Mouse (Mus musculus): ENCODE results near the gene Psma5.

Psma5 gene

DNA sequence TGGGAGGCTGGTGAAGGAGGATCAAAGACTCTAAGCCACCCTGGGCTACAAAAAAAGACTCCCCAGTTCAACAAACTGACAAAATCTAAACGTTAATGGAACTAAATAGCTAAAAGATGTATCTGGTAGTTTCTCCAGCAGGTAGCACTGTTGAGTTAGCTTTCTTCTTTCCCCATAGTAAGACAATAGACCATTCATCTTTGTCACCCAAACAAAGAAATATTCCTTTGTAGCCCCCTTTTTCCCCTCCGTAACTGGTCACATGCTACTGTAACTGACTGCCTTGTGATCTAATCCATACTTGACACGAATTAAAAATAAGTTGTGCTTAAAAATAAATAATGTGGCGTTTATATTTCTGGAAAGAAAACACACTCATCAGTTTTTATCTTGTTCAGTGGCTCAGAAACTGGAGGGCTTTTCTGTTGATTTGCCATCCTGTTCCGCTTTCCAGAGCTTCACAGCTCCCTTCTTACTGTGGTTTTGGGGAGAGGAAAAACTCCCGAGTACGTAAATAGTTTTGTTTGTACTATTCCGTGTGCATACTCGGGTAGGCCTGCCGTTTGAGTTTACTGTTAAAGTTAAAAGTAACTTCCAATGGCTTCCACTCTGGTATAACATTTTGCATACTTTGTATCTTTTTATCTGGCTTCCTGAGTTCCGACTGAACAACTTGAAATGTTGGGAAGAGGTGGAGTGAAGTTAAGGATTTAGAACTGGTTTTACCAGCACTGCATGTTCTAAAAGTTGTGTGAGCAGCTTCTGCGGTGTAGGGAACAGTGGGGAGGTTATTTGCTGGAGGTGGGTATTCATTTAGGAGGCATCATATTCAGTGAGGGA lies 25.9 kb downstream of the Psma5 start:
- DNase-seq, result no peak

DNA sequence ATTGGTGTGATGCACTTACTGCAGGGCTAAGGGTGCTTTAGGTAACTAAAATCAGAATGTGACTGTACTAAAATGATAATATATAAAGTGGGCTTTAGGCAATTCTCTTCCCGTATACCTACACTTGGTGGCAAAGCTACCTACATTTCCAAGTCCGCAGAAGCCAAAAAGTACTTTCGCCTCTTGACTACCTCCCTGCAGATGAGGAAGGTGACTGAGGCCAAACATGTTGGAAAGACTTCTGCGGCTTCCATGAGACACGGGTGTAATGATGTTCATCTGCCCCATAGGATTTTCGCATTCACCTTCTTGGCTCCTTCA lies 26.5 kb downstream of the Psma5 start:
- no peak for DNase-seq

DNA sequence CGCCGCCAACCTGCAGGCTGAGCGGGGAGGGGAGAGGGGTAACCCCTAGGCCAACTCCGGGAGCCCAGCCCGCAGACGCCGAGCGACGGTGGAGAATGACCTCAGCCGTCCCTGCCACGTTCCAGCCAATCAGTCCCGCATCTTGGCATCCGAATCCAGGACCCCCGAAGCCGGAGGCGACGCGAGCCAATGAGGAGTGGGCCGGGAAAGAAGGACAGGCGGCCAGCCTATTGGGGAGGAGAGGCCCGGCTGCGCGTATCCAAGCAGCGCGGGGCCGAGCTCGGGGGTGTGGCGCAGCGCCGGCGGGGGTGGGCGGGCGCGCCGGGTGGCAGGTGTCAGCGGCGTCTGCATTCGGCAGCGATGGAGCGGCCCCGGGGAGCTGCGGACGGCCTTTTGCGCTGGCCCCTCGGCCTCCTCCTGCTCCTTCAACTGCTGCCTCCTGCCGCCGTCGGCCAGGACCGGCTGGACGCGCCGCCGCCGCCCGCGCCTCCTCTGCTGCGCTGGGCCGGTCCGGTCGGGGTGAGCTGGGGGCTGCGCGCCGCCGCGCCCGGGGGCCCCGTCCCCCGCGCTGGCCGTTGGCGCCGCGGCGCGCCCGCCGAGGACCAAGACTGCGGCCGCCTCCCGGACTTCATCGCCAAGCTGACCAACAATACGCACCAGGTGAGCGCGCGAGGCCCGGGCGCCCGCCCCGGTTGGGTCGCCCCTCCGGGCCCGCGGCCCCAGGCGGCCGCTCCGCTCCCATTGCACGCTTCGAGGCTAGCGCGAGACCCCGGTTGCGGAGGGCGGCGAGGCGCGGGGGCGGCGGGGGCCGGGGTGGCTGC lies 27.3 kb downstream of the Psma5 start, which contains the start of gene Sort1:
Gene Sort1 (plus strand): TSS at position 302 of the 821 bp plus-strand sequence.
- DNase-seq, result peak; percentile 96

DNA sequence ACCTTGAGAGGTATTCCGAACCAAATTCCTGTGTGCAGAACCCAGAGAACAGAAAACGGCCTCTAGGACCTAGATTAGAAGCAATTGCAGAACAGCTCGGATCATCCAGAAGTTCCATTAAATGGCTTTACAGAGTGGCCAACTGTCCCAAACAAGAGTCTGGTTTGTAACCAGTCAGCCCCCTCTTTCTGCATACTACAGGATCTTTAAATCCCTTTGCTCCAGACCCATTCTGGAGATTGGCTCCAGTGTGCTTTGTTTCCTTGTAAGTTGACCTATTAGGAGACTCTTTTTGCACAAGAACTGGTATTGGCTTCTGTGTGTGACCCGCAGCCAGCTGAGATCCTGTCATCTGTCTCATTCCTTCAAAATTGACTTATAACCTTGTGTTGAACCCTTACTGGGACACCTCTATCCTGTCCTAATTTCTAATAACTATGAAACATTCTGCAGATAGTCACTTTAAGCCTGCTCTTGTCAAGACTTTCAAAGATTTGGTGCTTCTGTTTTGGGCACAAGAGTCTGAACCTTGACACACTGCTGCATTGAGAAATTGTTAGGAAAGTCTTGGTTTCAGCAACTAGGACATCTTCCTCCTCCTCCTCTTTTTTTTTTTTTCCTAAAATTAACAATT lies 28.5 kb downstream of the Psma5 start:
- DNase-seq, result no peak

DNA sequence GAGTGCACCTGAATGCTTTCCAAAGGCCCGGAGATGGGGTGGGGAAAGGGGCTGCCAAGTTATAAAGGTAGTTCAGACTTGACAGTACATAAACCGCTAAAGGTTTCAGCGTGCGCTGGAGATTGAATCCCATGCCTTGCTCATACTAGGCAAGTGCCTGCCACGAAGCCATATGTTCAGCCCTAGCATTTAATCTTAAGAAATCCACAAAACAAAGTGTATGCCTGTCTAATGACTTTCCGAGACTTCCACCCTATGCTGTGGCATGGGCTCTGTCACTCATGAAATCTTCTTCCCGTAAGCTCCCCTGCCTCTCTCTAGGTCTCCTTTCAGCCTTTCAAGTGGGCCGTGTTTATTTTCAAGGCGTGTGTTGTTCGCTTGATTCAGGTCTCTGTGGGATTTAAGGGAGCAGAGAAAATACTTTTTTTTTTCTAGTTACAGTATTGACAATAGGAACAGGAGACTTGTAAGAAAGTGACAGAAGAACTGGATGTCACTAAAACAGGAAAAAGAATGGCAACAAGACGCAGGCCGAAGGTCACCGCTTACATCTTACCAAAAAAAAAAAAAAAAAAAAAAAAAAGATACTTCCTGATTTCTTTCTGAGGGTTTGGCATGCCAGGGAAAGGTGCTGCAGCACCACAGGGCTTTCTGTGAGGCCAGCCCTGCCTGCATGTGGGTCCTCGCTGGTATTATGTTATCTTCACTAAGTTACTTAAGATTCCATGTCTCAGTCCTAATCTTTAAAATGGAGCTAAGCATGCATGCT lies 30.1 kb downstream of the Psma5 start:
- DNase-seq, result no peak

DNA sequence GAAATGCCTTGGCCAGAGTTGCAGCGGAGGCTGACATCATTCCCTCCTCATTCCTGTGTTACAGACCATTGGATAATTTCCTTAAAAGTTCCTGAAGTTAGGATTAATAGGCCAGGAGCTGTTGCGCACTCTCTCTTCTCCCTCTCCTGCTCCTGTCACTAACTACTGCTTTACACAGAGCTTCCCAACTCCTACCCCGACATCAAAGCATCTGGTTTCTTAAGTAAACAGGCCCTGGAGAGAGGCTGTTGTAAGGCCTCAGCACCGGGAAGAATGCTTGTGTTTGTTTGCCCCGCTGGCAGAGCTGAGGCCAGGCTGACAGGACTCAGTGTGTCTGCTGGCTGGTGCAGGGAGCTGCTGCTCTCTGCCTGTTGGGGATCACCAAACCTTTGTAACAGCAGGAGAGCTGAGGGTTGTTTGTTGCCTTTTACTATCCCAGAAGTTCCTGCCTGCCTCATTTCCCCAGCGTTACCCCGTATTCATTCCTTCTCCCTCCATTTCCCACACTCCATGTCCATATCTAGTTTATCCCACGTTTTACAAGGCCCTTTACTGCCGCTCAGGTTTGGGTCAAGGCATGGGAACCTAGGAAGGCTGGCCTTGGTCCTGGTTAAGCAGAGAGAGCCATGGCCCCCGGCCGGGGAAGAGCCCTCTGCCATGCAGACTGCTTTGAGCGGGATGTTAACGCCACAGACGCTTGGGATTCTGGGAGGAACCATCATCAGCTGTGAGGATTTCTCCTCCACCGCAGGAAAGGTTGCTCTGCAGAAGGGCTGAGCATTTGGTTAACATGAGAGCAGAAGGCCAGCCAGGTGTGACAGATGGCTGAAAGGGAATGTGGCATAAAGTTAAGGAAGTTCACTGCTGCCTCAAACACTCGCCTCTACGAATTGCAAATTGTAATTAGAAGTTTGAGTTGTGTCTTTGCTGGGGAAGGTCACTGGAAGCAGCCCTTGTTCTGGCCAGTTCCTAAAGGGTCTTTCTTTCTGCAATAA lies 31.4 kb downstream of the Psma5 start:
- DNase-seq, result no peak

DNA sequence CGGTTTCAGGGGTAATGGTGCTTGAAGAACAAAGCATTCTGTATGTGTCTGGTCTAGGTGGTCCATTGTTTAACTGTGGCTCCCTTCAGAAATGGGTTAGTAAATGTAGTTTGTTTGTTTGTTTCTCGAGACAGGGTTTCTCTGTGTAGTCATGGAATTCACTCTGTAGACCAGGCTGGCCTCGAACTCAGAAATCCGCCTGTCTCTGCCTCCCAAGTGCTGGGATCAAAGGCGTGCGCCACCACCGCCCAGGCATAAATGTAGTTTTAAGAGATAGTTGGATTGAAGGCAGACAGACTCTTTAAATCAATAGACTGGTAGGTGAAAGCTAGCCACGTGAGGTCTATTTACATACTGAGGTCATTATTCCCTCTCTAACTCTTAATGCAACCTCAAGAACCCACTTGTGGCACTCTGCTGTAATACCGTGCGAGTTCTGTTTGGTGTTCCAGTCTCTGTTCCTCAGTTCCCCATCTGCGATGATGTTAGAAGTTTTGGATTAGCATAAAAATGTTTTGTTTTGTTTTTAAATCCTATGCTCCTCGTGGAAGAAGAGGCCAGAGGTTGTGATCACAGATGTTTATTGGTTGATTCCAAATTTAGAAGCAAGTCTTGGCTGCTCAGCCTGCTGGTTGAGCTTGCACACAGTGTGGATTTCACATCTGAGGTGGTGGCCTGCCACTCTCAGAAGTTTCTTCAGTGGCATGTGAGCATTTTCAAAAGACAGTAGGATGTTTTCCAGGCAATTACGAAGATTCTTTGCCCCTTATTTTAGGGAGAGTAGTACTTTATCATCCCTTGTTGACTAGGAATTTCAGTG lies 32.8 kb downstream of the Psma5 start:
- no peak for DNase-seq

DNA sequence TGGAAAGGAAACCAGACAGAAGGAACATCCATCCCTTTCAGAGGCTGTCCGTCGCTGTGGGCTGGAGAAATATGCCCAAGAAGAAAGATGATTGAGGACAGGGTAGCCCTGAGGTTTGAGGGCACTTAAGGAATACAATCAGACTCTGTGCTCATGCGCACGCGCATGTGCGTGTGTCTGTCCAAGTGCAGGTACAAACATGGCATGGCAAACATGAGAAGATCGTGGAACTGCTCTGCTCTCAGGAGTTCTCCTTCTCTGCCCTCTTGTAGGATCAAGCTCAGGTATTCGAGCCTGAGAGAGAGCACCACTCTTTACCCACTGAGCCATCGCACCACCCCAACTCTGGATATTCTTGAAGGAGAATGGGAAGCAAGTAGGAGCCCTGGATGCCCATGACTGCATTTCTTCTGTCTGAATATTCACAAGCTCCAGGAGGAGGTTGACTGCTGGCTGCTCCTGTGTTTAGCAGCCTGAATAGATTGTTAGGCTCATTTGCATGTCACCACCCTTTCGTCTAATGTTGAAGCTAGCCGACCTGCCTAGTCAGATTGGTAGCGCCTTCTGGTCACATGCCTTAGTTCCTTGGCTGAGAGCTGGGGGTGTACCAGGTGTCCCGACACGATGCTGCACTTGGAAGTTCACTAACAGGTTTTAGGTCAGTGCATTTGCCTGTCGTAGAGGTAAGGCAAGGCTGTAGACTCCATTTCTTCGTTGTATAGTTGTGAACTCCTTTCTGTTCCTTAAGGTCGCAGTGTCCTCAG lies 34.5 kb downstream of the Psma5 start:
- no peak for DNase-seq

DNA sequence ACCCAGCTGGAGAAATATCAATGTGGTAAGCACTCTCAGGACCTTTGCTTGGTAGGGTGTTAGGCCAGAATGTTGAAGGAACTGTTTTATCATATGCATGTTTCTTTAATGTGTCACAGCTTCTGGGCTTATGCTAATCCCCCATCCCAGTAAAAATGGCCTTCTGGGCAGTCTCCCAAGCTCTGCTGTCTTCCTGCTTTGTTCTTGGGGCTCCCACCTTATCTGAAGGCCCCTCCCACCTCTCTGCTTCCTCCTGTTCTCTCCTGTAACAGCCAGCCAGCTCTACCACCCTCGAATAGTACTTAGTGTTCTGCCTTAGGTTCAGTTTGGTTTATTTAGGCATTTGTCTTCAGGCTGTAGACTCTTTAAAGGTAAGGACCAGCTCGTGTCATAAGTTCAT lies 37.7 kb downstream of the Psma5 start:
- DNase-seq, result no peak

DNA sequence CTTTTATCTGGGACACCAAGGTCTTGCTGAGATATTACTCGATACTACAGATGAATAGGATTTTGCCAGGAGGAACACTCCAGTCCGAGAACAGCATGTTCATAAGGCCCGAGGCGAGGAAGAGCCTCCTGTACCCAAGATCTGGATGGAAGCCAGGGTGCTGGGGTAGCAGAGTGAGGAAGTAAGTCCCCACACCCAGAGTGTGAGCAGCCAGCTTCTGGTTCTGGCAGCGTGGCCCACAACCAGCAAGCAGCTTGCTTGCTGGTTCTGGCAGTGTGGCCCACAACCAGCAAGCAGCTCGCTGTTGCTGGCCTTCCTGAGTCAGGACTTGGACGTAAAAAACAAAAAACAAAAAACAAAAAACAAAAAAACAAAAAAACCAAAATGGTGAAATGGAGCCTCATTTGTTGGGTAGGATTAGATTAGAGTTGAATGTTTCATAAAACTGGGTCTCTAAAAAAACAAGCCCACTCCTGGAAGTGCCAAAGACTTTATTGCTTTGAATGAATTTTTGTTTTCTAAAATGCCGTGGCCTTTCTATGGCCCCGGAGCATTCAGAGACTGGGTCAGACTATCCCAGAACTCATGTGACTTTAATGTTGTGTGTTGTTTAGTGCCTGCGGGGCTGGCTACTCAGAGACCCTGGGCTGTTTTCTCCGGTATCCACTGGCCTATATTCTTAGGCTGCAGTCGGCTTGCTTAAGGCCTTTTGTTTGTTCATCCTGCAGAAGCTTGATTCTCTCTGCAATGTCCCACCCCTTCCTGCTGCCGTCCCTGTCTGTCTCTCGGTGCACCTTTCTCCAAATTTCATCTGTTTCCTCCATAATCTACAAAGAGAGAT lies 38.9 kb downstream of the Psma5 start:
- peak; percentile 88 for DNase-seq

DNA sequence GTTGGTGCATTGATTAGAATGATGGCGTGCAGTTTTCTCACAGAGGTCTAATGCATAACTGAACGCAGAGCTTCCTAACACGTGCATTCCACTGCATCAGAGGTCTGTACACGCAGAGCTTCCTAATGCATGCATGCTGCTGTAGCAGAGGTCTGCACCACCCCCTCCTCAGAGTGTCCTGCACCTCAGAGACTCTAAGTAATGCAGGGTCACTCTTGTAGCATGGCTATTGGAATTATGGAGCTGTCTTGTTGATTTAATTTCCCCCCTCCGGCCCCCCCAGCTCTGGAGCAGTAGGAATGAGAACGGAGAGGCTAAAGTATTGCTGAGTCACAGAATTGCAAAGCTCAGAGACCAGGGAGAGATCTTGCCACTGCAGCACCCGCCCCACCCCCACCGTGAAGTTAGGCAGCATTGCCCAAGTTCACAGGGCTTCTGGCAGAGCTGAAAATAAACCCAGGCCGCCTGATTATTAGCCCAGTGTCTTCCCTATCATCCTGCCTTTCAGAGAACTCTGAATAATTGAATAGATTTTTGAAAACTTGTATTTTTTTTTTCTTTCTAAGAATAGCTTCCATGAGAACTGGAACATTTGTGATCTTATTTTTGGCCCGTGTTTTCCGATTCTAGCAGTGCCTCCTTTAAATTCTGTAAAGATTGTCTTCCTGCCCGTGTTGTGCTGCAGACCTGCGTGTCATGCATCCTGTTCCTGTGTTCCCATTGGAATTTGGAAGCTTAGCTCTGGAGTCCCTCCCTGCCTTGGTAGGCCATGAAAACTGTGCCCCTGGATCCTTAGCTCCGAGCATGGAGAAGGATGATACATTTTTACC lies 39.7 kb downstream of the Psma5 start:
- DNase-seq, result peak; percentile 83

DNA sequence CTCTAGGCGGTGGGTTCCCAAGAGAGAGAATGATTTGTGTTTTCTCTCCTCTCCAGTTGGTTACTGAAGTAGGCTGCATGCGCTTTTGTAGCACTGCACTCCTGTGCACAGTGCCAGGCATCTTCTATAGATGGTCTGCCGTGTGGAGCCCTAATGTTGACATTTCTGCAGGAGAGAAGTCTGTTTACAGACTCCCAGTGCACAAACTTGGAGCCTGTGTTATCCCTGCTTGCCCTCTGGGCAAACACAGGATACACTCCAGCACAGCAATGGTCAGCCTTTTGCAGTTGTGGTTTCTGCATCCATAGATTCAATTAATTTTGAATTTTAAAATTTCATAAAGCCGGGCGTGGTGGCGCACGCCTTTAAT lies 40.3 kb downstream of the Psma5 start:
- DNase-seq, result no peak

DNA sequence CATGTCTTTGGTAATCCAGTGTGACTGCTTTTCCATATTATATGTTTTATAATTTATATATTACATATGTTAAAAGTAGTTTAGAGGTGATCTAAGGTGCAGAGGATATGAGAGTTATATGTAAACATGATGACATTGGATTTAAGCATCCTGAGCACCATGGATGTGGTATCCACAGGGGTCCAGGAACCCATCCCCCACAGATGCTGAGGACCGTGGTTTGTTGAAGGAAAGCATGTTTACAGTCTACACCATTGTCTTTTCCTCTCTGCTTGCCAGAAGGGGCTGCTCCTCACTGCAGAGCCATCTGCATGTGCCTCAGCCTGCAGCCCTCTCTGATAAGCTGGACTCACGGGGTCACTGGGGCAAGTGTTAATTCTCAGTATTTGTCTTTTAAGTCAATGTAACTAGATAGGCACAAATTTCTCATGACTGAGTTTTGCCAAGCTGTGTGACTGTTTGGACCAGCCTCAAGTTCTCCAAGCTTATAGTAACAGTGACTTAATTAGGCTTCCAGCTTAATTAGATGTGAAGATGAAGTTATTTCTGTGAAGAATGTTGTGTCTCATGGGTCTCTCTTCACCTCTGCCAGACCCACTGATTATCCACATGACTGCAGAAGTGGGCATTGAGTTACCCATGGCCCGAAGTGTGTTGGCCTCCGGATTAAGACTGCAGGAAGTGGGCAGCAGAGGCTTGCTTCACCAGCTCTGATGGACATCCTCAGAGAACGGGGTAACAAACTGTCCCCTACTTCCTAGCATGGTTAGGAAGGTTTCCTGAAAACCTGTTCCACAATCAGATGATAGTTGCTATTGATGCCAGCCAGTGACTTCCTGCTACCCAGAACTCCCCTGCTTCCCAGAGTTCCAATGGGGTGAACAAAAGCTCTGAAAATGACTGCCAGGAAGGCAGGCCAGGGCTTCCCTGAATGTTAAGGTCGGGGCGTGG lies 41.2 kb downstream of the Psma5 start:
- DNase-seq, result no peak

DNA sequence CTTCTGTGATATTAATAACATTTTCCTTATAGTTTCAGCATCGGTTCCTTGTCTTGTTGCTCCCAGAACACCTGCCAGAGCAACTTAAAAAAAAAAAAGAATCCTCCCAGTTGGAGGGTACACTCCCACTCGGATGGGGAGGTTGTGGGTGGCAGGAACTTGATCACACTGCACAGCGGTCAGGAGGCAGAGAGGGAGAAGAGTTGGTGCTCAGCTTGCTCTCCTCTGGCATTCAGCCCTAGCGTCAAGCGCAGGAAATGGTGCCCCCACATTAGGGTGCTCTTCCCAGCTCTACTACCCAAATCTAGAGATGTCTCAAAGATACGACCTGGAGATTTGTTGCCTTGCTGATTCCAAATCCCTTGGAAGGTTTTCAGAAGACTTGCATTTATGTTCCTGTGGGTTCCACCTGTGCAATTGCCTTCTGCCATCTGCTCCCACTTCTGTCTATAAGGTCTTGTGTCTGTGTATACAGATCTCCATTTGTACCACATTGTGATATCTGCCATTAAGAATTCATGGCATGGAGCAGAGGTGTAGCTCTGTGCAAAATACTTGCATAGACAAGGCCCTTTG lies 43.8 kb downstream of the Psma5 start:
- DNase-seq, result no peak

DNA sequence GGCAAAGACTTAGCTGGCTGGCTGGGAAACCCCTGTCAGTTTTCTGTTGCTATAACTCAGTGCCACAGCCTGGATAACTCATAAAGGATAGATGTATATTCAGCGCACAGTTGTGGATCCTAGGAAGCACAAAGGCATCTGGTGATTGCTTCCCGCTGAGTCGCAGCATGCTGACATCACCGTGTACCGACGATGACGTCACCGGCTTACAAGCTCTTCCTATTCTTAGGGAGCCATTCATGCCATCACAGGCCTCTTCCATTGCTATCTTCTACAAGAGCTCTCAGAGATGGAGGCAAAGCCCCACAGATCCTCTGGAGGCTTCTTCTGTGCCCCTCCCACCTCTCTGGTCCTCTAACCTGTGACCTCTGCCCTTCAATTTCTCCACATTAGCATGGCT lies 47.0 kb downstream of the Psma5 start:
- DNase-seq, result no peak

DNA sequence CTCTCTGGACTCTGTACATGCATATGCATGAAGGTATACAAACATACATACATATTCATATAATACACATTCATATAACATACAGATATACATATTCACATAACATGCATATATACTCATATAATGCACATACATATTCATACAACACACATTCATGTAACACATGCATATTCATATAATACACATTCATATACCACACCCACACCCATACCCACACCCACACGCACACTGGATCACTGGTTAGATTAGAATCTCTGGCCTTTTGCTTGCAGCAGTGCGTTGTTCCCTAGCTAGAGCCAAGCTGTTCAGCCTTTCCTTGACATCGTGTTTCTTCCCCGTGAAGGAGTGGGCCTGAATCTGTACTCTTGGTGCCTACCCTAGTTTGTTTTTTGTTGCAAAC lies 48.0 kb downstream of the Psma5 start:
- DNase-seq, result no peak

DNA sequence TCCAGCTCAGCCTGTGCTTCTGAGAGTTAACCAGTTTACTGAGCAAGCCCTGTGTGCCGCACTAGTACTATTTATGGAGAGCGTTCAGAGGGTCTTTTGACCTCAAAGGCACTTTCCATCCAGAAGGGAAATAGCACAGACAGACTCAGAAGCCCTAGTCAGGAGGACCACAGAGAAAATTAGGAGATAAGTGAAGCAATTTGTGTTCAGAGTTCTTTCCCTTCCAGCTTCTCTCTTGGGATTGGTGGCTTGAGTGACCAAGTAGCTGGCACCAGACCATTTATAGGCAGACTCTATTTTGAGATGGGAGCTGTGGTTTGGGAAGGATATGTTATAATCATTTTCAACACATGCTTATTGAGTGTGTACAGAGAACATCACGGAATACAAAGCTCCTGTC lies 49.7 kb downstream of the Psma5 start:
- DNase-seq, result no peak
